Mouse (Mus musculus) urinary bladder, postnatal 14 days (tissue): ENCODE data around the gene Cpvl.

Experiments
- DNase-seq: peaks from one replicate; pipeline ENCODE4 v3.0.0; 2021; ENCODE audit warnings: low spot score

Gene Cpvl

DNA sequence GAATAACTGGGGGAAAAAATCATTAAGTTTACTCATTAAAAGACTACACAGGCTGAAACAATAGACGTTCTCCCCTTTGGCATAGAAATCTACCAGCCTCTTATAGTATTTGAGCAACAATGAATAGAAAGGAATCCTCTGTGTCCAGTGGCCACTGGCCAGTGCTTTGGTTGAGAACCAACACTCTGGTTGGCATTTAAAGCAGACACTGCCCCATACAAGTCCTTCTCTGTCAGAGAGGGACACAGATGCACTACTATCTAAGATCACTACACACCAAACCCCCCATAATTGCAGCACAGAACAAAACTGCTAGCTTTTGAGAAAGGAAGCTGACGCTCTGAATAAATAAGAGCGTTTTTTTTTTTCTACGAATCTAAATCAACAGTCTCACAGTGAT lies 93.5 kb downstream of the Cpvl start:
- no peak for DNase-seq

DNA sequence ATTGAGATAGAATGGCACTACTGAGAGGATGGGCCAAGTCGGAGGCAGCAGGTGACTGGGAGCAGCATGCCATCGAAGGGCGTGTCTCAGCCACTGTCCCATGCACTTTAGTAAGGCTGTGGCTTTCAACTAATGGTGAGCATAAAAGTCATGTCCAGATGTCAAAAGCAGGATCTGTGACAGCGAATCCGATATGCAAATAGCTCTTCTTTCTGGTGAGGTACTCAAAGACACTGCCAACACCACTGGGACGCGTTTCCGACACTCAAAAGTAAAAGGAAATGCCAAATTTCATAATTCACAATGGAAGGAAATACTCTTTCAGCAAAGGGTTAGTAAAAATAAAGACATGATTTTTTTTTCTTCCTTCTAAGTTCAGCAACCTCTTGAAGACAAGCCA lies 94.0 kb downstream of the Cpvl start:
- no peak for DNase-seq

DNA sequence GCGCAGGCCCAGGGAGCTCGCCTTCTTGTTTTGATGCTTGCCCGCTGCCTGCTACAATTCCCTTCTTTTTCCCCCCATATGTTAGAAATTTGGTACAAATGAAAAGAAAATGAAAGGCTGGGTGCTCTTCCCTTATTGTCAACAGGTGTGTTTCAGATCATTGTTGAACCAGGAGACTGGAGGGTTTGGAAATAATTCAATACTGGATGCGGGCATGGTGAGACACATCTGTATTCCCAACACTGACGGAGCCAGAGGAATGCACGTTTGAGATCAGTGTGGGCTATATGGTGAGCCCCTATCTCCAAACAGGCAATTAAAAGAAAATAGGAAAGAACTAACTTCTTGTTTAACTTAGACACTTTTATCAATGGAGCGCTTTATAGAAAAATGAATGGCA lies 95.1 kb downstream of the Cpvl start:
- DNase-seq: no peak

GRCm38 (mm10) chr6:53881623-53882022 lies 96.8 kb downstream of the Cpvl start:
- no peak for DNase-seq

DNA sequence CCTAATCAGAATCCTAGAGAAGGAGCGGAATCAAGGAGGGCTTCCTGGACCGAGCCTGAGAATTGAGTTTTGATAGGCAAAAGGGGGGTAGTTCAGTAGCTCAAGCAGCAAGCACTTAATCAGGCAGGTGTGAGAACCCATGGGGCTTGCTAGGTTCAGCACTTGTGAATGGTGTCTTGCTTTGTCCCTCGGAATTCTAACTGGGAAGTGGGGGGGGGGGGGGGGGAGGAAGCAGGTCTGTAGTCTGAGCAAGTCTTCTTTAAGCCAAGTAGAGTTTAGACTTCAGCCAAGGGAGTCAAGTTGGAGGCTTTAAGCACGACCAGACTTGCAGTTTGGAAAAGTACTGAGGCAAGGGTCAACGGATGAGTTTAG lies 97.2 kb downstream of the Cpvl start:
- no peak for DNase-seq

DNA sequence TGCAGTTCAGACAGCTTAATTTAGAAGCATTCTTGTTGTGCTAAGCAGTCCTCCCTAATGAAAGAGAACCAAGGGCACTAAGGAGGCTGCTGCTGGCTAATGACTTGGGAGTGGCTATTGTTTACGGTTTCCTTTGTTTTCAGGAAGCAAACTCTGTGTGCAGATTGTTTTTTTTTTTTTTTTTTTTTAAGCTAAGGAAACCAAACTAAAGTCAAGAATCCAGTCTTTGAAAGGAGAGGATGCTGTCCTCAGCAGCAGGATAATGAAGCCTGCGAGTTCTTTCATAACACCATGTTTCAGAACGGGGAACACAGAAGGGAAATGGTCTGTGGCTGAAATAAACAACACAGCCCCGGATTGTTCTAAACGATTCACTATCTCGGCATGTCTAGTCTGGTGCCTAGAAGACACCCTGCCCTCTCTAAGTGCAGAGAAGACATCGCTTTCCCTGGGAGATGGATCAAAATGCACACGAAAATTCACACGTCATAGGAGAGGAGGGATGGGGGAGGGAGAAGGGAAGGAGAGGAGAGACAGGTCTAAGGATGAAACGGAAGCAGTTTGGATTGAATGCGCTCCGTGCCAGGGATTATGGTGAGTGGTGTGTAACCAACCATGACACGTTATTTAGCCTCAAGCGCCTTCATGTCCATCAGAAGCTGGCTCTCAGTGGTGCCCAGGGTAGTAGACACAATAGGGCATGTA lies 97.8 kb downstream of the Cpvl start:
- no peak for DNase-seq

DNA sequence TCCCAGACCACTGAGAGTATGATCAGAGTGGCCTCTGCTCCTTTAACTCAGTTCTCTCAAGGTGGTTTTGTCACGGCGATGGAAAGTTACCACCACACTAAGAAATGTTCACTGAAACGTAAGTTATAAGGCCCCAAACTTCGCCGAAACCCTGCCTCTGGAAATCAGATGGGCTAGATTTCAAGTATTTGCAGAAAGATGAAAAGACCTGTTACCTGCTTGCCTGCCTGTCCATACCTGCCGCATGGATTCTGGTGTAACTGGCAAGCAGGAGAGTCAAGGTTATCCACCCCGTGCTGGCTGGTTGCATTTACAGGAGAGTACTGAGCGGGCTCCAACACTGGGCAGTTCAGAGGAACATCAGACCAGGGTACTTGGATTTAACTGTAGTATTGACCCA lies 98.9 kb downstream of the Cpvl start:
- DNase-seq: peak; percentile 73

- DNase-seq: no peak
Measured at GRCm38 (mm10) chr6:53874881-53875429, 103.5 kb downstream of the Cpvl start.

DNA sequence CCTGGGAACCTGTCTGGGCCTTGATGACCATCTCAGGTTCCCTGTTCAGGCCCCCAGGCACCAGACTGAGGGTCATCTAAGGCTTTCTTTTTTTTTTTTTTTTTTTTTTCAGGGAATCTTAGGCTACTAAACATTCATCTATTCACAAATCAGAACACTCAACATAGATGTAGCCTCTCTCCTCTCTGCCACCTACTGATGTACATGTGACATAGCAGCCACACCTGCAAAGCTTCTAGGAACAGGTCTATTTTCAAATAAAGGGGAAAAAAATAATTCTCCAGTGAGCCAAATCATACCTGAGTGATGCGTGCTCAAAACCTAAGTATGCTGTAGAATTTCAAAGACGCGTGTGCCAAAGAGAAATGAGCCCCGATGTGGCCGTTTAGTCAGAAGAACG lies 106.6 kb downstream of the Cpvl start:
- DNase-seq: no peak

- DNase-seq: no peak
Measured at GRCm38 (mm10) chr6:53863011-53863410, 115.5 kb downstream of the Cpvl start.

- DNase-seq: no peak
Measured at GRCm38 (mm10) chr6:53859106-53859505, 119.4 kb downstream of the Cpvl start.

DNA sequence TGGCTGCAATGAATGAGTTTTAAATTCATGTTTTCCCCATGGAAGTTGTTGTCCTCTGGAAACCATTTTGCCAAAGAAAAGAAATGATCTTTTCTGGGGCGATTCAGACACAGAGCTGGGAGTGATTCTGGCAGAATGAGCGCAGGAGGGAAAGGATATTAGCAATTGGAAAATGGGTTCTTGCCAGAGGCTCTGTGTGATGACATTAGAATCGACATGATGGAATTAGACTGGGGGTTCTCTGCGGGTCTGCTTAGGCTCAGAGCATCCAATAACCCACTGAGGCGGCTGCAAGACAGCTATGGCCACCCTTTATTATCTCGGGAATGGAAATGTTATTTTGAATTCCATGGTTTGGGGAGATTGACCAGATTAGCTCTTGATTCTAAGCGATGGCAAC lies 120.6 kb downstream of the Cpvl start:
- DNase-seq: no peak

- no peak for DNase-seq
Measured at GRCm38 (mm10) chr6:53856775-53857174, 121.7 kb downstream of the Cpvl start.

DNA sequence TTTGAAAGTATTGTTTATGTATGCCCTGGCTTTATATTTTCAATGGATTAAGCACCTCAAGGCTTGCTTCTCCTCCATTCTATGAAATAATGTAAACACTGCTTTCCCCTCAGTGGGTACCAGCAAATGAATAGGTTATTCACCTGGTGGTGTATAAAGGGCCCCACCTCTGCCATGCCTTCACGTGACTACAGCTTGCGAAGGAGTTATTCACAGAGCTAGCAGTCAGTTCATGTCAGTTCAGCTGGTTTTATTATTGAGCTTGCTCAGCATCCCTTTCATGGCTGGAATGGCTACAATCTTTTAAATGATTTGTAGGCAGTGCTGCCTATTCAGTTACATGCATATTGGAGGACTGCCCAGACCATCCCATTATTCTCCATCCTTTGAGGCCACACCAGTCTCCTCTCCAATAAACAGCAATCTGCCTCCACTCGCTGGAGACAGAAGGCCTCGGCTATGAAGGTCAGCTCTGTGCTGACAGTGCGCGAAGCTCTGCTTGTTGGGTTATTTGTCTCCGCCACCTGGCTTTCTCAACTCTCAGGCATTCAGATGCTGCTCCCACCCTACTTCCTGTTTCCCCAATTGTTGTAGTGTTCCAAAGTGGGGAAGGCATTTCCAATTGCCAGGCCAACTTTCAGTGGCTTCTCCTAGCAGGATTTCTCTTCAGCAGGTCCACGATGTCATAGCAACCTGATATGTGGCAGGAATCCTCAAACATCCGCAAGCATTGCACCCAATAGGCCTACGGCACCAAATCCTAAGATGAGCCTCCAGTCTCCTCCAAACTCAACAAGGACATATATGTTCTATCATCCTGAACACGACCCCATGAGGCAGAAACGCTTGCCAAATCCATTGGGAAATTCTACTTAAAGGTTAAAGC lies 123.3 kb downstream of the Cpvl start:
- DNase-seq: no peak

GRCm38 (mm10) chr6:53854226-53854625 lies 124.2 kb downstream of the Cpvl start:
- no peak for DNase-seq

GRCm38 (mm10) chr6:53853546-53853945 lies 124.9 kb downstream of the Cpvl start:
- no peak for DNase-seq

DNA sequence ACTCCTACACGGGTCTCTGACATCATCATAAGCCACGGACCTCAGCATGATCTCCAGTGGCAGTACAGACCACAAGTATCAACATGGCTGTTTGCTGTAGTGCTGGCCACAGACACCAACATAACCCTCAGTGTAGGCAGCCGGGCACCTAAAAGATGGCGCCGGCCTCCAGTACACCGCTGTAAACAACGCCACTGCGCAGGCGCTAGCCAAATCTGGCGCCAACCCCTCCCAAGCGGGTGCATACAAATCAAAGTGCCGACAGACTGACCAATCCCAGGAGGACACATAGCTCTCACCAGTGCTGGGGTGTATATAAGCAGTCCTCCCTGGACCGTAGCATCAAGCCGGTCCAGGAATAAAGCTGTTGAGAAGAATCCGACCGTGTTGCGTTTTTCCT lies 133.8 kb downstream of the Cpvl start:
- no peak for DNase-seq

DNA sequence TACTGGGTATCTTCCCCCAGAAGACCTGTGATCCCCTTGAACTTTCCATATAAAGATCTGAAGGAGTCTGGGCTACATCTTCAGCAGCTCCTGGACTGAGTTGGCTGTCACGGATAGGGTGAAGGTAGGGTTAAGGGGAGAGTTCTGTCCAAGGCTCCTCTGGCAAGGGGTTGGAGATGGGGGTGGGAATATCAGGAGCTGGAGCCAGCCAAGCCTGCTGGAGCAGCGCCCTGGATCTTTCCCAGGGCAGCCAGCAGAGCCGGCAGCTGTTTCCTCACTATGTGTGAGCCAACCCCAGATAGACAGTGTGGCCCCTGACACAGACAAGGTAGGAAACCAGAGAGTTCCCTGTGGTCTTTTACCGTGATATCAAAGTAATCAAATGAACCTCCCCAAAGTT lies 153.3 kb downstream of the Cpvl start:
- DNase-seq: peak; percentile 28
